Mouse (Mus musculus) heart, embryonic 15.5 days (tissue): ENCODE results near the gene Pde2a. TPM values are rescaled to one million over a fixed set of nuclear protein-coding genes. Genes with fewer than 3 reads are reported as not detected.

Experiments
- ATAC-seq: fragments of 200-750 bp; cut with Nextera tagmentation; replicated peaks from 2 replicates; pipeline ENCODE4 v1.8.0; 2017; ENCODE audit warnings: low read depth, moderate TSS enrichment; ENCODE audit not compliant: insufficient number of reproducible peaks, insufficient read depth, low FRiP score
- H3K27ac ChIP-seq: fragments of 300-500 bp; sonication (generic); 2 replicates; pipeline ENCODE4 v1.5.1; 2015; ENCODE audit warnings: mild to moderate bottlenecking, inconsistent platforms
- H3K27me3 ChIP-seq: fragments of 300-500 bp; sonication (generic); 2 replicates; pipeline ENCODE4 v1.6.1; 2015; ENCODE audit warnings: inconsistent platforms
- H3K36me3 ChIP-seq: fragments of 300-500 bp; sonication (generic); 2 replicates; pipeline ENCODE4 v1.6.1; 2015; ENCODE audit warnings: mild to moderate bottlenecking, inconsistent platforms
- H3K4me1 ChIP-seq: fragments of 300-500 bp; sonication (generic); replicated peaks from 2 replicates; pipeline ENCODE4 v1.6.1; 2015; ENCODE audit warnings: inconsistent platforms
- H3K4me2 ChIP-seq: fragments of 300-500 bp; sonication (generic); 2 replicates; pipeline ENCODE4 v1.6.1; 2015; ENCODE audit warnings: inconsistent platforms, mild to moderate bottlenecking, moderate library complexity
- H3K4me3 ChIP-seq: fragments of 300-500 bp; sonication (generic); 2 replicates; pipeline ENCODE4 v1.5.1; 2015; ENCODE audit warnings: mild to moderate bottlenecking, inconsistent platforms
- H3K9ac ChIP-seq: fragments of 300-500 bp; sonication (generic); 2 replicates; pipeline ENCODE4 v1.6.1; 2015; ENCODE audit warnings: mild to moderate bottlenecking, inconsistent platforms
- H3K9me3 ChIP-seq: fragments of 300-500 bp; sonication (generic); replicated peaks from 2 replicates; pipeline ENCODE4 v1.6.1; 2016; ENCODE audit warnings: inconsistent platforms
- WGBS: fragments of 180-500 bp; shearing (Covaris S2); methylation state at CpG from one replicate; pipeline ENCODE4 v1.1.7; 2015; ENCODE audit warnings: mixed read lengths; 5-methylcytosine and 5-hydroxymethylcytosine counted together
- polyA plus RNA-seq: library from polyadenylated mRNA; unstranded; fragments of >200 nt; fragmentation: Nextera tagmentation; extraction: Ambion mirVana; gene quantifications from 2 replicates; pipeline ENCODE4 v1.2.1, GENCODE M21; 2015

The Pde2a gene
- polyA plus RNA-seq, 1 experiment from 2014 or later = 16.3 TPM

DNA sequence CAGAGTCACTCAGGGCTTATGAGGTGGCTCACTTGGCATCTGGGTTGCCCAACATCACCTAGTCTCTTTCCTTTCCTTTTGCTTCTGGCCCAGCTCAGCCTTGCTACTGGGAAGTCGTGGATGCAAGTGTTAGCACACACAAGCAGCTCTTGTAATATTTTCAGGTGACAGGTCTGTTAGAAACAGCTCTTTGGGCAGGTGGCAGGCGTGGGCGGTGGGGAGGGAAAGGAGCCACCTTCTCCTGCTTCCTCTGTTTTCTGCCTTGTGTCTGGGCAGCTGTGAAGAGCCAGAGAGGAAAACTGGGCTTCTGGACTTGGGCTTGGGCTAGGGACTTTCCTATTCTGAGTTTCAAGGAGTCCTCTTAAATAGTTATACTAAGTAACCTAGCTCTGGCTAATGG lies 54.5 kb downstream of the Pde2a start:
- Histone ChIP-seq H3K9ac (no peak overlapping the region), H3K36me3 (no peaks in the 10 kb centered on the region), H3K27me3 (no peaks in the 10 kb centered on the region), H3K4me3 (no peak overlapping the region), H3K4me1 (peaks cover 30% of the 10 kb centered on the region), H3K9me3 (no peaks in the 10 kb centered on the region), H3K27ac (no peak overlapping the region), H3K4me2 (no peak overlapping the region)
- no peak for ATAC-seq
- WGBS = 71% methylated on average over 3 of the region's 3 CpGs

DNA sequence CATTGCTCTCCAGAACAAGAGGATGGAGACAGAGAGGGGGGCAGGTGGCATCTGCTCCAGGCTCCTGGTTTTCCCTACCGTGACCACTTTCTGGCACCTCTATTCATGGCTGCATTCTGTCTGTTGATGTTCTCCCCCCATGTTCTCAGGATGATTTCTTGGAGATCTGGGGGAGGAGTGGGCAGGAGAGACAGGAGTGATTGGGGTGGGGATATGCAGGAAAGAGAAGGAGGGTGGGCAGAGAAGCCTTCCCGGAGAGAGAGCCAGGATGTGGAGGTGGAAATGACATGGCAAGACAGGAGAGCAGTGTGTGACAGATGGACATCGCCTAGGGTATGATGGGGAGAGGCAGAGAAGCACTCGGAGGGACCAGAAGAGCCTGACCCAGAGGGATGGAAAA lies 55.0 kb downstream of the Pde2a start:
- Histone ChIP-seq H3K27ac (no peak overlapping the region), H3K36me3 (no peaks in the 10 kb centered on the region), H3K27me3 (no peaks in the 10 kb centered on the region), H3K4me3 (no peak overlapping the region), H3K4me1 (peaks cover 27% of the 10 kb centered on the region), H3K9ac (no peak overlapping the region), H3K9me3 (no peaks in the 10 kb centered on the region), H3K4me2 (no peak overlapping the region)
- no peak for ATAC-seq
- WGBS = 60% methylated on average over 4 of the region's 4 CpGs

DNA sequence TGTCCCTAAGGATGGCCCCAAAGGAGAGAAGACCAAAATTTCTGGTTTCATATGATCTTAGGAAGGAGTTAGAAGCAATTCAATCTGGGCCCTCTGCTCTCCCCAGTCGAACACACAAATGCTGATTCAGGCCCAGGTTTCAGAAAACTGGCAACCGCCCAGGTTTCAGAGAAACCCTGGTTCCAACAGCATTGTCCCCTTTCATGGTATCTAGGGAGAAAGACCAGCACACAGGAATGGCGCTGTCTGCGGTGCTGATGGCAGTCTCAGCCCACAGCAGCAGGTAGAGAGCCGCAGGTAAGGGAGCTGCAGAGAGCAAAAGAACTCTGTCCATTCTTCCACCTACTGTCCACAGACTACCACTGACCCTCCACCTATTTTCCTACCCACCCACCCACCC lies 55.7 kb downstream of the Pde2a start:
- H3K27me3 ChIP-seq = peaks cover 5% of the 10 kb centered on the region; the same call in 1 of the 2 replicates
- H3K4me3 ChIP-seq = no peak overlapping the region

DNA sequence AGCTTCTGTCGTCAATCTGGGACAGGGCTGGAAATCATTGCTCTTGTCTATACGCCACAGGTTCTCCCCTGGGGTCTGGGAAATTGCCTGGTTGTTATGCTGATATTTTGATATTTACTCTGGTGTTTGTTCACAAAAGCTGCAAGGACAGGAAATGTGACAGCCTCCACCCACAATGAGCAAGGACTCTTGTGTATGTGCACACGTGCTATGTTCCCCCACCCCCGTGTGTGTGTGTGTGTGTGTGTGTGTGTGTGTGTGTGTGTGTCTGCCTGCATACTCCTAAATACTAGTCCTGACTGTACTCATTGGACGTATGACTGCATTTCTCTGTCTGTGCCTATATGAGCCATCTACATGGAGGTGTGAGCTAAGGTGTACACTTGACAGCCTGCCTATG lies 56.6 kb downstream of the Pde2a start:
- no peak for ATAC-seq
- Histone ChIP-seq H3K27me3 (peaks cover 5% of the 10 kb centered on the region; the same call in 1 of the 2 replicates), H3K4me1 (peaks cover 23% of the 10 kb centered on the region), H3K9me3 (no peaks in the 10 kb centered on the region), H3K36me3 (no peaks in the 10 kb centered on the region), H3K9ac (no peak overlapping the region), H3K4me3 (no peak overlapping the region), H3K4me2 (no peak overlapping the region), H3K27ac (no peak overlapping the region)
- 56% methylated on average over 5 of the region's 5 CpGs for WGBS

More for the DNA sequence above, 55.7 kb downstream of the Pde2a start:
- Histone ChIP-seq H3K9me3 (no peaks in the 10 kb centered on the region), H3K4me2 (no peak overlapping the region), H3K27ac (no peak overlapping the region), H3K4me1 (peaks cover 24% of the 10 kb centered on the region), H3K36me3 (no peaks in the 10 kb centered on the region), H3K9ac (no peak overlapping the region)
- no peak for ATAC-seq
- 37% methylated on average over 5 of the region's 5 CpGs for WGBS

DNA sequence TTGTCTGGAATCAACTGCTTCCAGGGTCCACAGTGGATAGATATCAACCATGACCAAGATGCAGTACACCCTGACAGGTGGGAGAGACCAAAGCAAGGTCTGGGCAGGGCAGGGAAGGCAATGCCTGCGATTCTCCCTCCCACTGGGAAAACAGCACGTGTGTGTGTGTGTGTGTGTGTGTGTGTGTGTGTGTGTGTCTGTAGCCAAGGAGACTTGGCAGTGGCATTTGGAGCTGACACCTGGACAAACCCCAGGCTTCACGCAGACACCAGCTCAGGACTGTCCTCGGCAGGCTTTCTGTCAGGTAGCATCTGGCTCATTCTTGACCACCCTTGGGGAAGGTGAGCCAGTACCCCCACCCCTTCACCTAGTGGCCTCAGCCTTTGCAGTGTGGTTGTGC lies 58.4 kb downstream of the Pde2a start:
- no peak overlapping the region for H3K4me3 ChIP-seq
- H3K27me3 ChIP-seq = peaks cover 5% of the 10 kb centered on the region; the same call in 1 of the 2 replicates
- no peak overlapping the region for H3K4me2 ChIP-seq
- H3K27ac ChIP-seq = no peak overlapping the region
- 56% methylated on average over 4 of the region's 4 CpGs for WGBS
- no peaks in the 10 kb centered on the region for H3K9me3 ChIP-seq
- H3K9ac ChIP-seq = no peak overlapping the region
- peaks cover 14% of the 10 kb centered on the region for H3K4me1 ChIP-seq
- ATAC-seq = no peak
- no peaks in the 10 kb centered on the region for H3K36me3 ChIP-seq

DNA sequence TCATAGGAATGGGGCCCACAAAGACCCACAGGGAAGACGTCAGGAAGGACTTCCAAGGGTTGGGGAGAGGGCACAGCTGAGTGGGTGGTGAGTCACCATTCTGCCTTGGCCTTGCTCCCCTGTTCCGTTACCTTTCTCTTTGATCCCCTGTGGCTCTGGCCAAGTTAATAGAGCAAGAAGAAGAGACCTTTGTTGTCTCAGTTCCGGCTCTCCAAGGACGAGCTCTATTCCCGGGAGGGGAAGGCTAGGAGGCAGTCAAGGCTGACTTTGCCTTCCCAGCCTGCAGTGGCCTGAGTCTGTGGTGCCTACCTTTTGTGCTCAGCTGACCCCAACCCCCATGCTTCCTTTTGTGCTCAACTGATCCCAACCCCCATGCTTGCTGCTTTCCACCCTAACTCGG lies 59.2 kb downstream of the Pde2a start:
- no peak overlapping the region for H3K27ac ChIP-seq
- no peak overlapping the region for H3K4me3 ChIP-seq
- H3K9ac ChIP-seq = no peak overlapping the region
- H3K27me3 ChIP-seq = peaks cover 5% of the 10 kb centered on the region; the same call in 1 of the 2 replicates
- no peak overlapping the region for H3K4me2 ChIP-seq
- WGBS = 67% methylated on average over 6 of the region's 6 CpGs
- H3K9me3 ChIP-seq = no peaks in the 10 kb centered on the region
- peaks cover 14% of the 10 kb centered on the region for H3K4me1 ChIP-seq
- no peak for ATAC-seq
- no peaks in the 10 kb centered on the region for H3K36me3 ChIP-seq

DNA sequence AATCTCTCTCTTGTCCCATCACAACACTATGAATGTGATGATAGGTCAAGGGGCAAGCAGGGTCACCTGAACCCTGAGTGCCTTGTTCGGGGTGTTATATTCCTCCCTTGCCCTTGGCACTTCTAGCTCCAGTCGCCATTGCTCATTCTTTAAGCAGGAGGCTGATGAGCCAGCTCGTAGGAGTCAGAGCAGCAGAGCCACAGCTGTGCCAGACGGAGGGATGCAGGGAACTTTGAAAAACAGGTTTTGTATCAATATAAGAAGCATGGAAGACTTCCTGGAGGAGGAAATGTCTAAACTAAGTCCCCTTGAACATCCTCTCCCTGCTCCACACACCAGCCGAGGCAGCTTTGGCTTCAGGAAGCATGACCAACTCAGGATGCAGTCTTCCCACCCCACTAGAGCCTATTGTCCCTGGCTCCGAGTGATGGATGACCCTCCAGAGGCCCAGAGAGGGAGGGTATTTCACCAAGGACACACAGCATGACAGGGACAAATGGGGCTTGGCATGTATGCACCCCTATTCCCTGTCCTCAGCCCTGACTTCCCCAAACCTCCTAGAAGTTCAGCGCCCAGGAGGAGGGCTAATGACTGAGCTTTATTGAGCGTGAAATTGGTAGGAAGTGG lies 60.5 kb downstream of the Pde2a start:
- H3K4me2 ChIP-seq = no peak overlapping the region
- H3K36me3 ChIP-seq = no peaks in the 10 kb centered on the region
- H3K9me3 ChIP-seq = no peaks in the 10 kb centered on the region
- no peak overlapping the region for H3K9ac ChIP-seq
- 59% methylated on average over 8 of the region's 8 CpGs for WGBS
- H3K27ac ChIP-seq = no peak overlapping the region
- H3K27me3 ChIP-seq = peaks cover 5% of the 10 kb centered on the region; the same call in 1 of the 2 replicates
- no peak for ATAC-seq
- H3K4me3 ChIP-seq = no peak overlapping the region
- H3K4me1 ChIP-seq = peaks cover 14% of the 10 kb centered on the region

DNA sequence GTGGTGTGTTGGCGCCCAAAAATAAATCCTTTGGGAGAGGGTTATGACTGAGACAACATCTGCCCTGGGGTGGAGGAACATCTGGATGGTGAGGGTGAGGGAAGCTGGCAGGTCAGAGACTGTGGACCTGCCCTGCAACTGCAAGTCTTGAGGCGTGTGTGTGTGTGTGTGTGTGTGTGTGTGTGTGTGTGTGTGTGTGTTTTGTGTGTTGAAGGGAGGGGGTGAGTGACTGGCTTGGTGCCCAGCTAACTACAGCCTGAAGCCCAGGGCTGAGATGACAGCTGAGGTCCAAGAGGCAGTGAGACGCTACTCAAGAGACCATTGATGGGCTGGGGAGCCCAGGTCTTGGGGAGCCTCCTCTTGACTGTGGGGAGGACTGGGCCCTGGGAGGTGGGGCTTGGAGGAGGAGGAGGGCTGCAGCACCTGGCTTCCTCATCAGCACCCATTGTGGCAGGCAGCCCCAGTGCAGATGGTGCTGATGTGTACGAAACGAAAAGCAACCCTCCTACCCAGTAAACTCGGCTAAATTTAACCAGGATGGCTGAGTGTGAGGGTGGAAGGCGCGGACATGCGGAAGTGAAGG lies 61.1 kb downstream of the Pde2a start:
- Histone ChIP-seq H3K27ac (no peak overlapping the region), H3K27me3 (peaks cover 5% of the 10 kb centered on the region; the same call in 1 of the 2 replicates), H3K4me1 (peaks cover 14% of the 10 kb centered on the region), H3K9me3 (no peaks in the 10 kb centered on the region), H3K4me2 (no peak overlapping the region), H3K4me3 (no peak overlapping the region), H3K9ac (no peak overlapping the region), H3K36me3 (no peaks in the 10 kb centered on the region)
- no peak for ATAC-seq
- 37% methylated on average over 9 of the region's 9 CpGs for WGBS

DNA sequence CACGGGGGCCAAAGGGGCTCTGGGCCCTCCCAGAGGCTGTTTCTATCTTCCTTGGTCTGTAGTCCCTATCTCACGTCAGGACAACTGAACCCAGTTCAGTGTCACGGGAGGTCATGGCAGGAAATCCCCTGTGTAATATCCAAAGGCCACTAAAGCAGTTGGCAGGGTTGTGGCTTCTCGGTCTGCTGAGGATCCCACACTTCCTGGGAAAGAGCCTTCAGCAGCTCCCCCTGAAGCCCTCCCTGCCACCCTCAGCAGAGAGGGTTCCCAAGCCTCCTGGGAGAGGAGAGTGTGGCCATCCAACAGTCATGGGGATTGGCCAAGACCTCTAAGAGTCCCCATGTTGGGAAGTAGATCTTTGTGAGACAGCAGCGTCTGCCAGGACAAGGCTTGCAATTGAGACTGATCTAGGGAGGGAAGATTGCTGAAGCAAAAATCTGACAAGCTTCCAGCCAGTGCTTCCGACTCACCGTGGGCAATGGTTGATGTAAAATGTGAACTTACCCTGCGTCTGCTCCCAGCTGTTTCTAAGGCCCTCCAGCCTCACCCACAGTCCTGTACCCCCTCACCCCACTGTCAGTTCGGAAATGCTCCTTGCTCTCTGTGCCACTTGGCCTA lies 62.1 kb downstream of the Pde2a start:
- H3K4me3 ChIP-seq = no peak overlapping the region
- no peak overlapping the region for H3K4me2 ChIP-seq
- H3K27ac ChIP-seq = no peak overlapping the region
- 68% methylated on average over 9 of the region's 9 CpGs for WGBS
- H3K4me1 ChIP-seq = peaks cover 14% of the 10 kb centered on the region
- H3K27me3 ChIP-seq = peaks cover 5% of the 10 kb centered on the region; the same call in 1 of the 2 replicates
- H3K9me3 ChIP-seq = no peaks in the 10 kb centered on the region
- no peaks in the 10 kb centered on the region for H3K36me3 ChIP-seq
- H3K9ac ChIP-seq = no peak overlapping the region
- ATAC-seq = no peak

DNA sequence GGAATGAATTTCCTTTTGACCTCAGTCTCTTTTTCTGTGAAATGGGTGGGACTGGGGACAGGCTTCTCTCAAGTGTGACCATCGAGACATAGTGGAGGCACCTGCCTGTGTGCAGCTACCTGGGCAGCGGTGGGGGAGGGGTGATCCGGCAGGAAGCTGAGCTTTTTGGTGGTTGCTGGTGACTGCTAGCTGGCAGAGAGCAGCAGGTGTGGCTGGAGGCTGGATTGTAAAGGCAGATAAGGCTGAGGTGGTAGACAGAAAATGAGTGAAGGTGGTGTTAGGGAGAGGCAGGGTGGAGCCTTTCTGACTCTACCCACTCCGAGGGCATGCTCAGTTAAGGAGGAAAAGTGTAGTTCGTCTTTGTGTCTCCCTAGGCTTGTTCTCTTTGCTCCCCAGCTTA lies 65.6 kb downstream of the Pde2a start:
- Histone ChIP-seq H3K27ac (no peak overlapping the region), H3K27me3 (peaks cover 1% of the 10 kb centered on the region; the same call in 1 of the 2 replicates), H3K4me3 (no peak overlapping the region), H3K9ac (no peak overlapping the region), H3K4me2 (no peak overlapping the region), H3K36me3 (no peaks in the 10 kb centered on the region), H3K9me3 (no peaks in the 10 kb centered on the region; the same call in 1 of the 2 replicates), H3K4me1 (peaks cover 14% of the 10 kb centered on the region)
- 71% methylated on average over 5 of the region's 5 CpGs for WGBS
- no peak for ATAC-seq

DNA sequence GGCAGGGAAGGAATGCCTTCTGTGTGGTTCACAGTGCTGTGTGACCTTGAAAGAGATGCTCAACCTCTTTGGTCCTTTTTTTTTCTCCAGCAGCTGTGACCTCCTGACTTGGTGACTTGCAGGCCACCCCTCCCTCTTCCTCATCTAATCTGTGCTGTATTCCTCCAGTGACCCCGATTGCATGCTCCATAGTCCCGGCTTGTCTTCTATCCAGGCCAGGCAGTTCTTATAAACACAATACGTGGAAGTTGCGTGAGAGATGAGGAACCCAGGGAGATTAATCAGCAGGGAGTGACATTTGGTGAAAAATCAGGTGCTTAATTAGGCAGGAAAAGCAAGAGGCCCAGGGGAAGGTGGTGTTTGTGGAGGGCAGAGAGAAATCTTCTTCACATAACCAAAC lies 69.5 kb downstream of the Pde2a start:
- Histone ChIP-seq H3K27ac (no peak overlapping the region), H3K4me2 (no peak overlapping the region), H3K4me3 (no peak overlapping the region), H3K9ac (no peak overlapping the region), H3K36me3 (no peaks in the 10 kb centered on the region), H3K9me3 (no peaks in the 10 kb centered on the region; the same call in 1 of the 2 replicates), H3K4me1 (no peaks in the 10 kb centered on the region), H3K27me3 (no peaks in the 10 kb centered on the region; the same call in 1 of the 2 replicates)
- no peak for ATAC-seq
- 46% methylated on average over 4 of the region's 4 CpGs for WGBS
